Mouse (Mus musculus): ENCODE data around the gene Clcn7. TPM values are rescaled to one million over a fixed set of nuclear protein-coding genes. Genes with fewer than 3 reads are reported as not detected.

The Clcn7 gene
- polyA plus RNA-seq, 1 experiment from 2014 or later = 34.3 TPM

- no peak for ATAC-seq
- no peak overlapping the region for H3K9ac ChIP-seq (replicated peaks; ENCODE audit: low read depth, low read length)
- no peak overlapping the region for H3K27ac ChIP-seq (ENCODE audit: low read length)
- H3K4me3 ChIP-seq (replicated peaks; ENCODE audit: low read length) = no peak overlapping the region
- H3K9me3 ChIP-seq (ENCODE audit: control insufficient read depth, low read length) = no peaks in the 10 kb centered on the region
- H3K36me3 ChIP-seq (ENCODE audit: control insufficient read depth, insufficient read depth) = peaks cover 24% of the 10 kb centered on the region
- no peaks in the 10 kb centered on the region for H3K27me3 ChIP-seq (replicated peaks; ENCODE audit: control insufficient read depth, insufficient read depth, low read length)
- no peak overlapping the region for H3K4me2 ChIP-seq (ENCODE audit: low read length)
- peaks cover 8% of the 10 kb centered on the region; the same call in 1 of the 2 replicates for H3K4me1 ChIP-seq (replicated peaks; ENCODE audit: control insufficient read depth, insufficient read depth, low read length)
- WGBS = 90% methylated on average over 7 of the region's 16 CpGs
These were observed 25.4 kb upstream of the Clcn7 start for GRCm38 (mm10) chr17:25107786-25108185.

DNA sequence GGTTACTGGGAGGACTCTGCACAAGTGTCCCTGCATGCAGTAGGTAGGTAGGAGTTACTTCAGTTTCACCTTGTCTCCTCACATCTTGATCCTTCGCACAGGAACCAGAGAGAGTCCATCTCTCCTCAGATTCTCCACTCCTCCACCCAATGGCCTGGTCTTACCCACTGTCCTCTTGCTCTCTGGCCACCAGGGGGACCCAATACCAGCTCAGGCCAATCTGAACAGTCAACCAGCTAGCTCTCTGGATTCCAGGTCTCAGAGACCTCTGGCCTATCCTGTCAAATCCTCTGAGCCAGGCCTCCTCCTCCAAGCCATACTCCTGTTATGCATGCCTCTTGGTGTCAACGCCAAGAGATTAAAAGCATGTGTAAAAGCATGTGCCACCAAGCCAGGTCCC is 23.6 kb upstream of the Clcn7 start:
- no peak overlapping the region for H3K27ac ChIP-seq (ENCODE audit: low read length)
- H3K4me3 ChIP-seq (replicated peaks; ENCODE audit: low read length) = no peak overlapping the region
- no peaks in the 10 kb centered on the region for H3K9me3 ChIP-seq (ENCODE audit: control insufficient read depth, low read length)
- peaks cover 11% of the 10 kb centered on the region for H3K36me3 ChIP-seq (ENCODE audit: control insufficient read depth, insufficient read depth)
- H3K27me3 ChIP-seq (replicated peaks; ENCODE audit: control insufficient read depth, insufficient read depth, low read length) = no peaks in the 10 kb centered on the region
- peaks cover 11% of the 10 kb centered on the region for H3K4me1 ChIP-seq (replicated peaks; ENCODE audit: control insufficient read depth, insufficient read depth, low read length)
- ATAC-seq = no peak
- H3K9ac ChIP-seq (replicated peaks; ENCODE audit: low read depth, low read length) = no peak overlapping the region
- H3K4me2 ChIP-seq (ENCODE audit: low read length) = no peak overlapping the region
- 81% methylated on average over 2 of the region's 2 CpGs for WGBS

- Histone ChIP-seq H3K4me2 (ENCODE audit: low read length) (no peak overlapping the region), H3K9me3 (ENCODE audit: control insufficient read depth, low read length) (no peaks in the 10 kb centered on the region), H3K9ac (replicated peaks; ENCODE audit: low read depth, low read length) (no peak overlapping the region), H3K36me3 (ENCODE audit: control insufficient read depth, insufficient read depth) (peaks cover 7% of the 10 kb centered on the region; the same call in 1 of the 2 replicates), H3K27ac (ENCODE audit: low read length) (no peak overlapping the region), H3K4me3 (replicated peaks; ENCODE audit: low read length) (no peak overlapping the region), H3K4me1 (replicated peaks; ENCODE audit: control insufficient read depth, insufficient read depth, low read length) (peaks cover 17% of the 10 kb centered on the region), H3K27me3 (replicated peaks; ENCODE audit: control insufficient read depth, insufficient read depth, low read length) (no peaks in the 10 kb centered on the region)
- no peak for ATAC-seq
- 94% methylated on average over 5 of the region's 6 CpGs for WGBS
These were observed 22.6 kb upstream of the Clcn7 start for GRCm38 (mm10) chr17:25110590-25110989.

GRCm38 (mm10) chr17:25111220-25111619 is 22.0 kb upstream of the Clcn7 start:
- Histone ChIP-seq H3K4me2 (ENCODE audit: low read length) (no peak overlapping the region), H3K9me3 (ENCODE audit: control insufficient read depth, low read length) (no peaks in the 10 kb centered on the region), H3K27me3 (replicated peaks; ENCODE audit: control insufficient read depth, insufficient read depth, low read length) (no peaks in the 10 kb centered on the region), H3K4me1 (replicated peaks; ENCODE audit: control insufficient read depth, insufficient read depth, low read length) (peaks cover 19% of the 10 kb centered on the region), H3K9ac (replicated peaks; ENCODE audit: low read depth, low read length) (no peak overlapping the region), H3K4me3 (replicated peaks; ENCODE audit: low read length) (no peak overlapping the region), H3K27ac (ENCODE audit: low read length) (peak overlapping the region; percentile 50; the same call in 1 of the 2 replicates), H3K36me3 (ENCODE audit: control insufficient read depth, insufficient read depth) (peaks cover 5% of the 10 kb centered on the region; the same call in 1 of the 2 replicates)
- no peak for ATAC-seq
- WGBS = 91% methylated on average over 5 of the region's 5 CpGs

DNA sequence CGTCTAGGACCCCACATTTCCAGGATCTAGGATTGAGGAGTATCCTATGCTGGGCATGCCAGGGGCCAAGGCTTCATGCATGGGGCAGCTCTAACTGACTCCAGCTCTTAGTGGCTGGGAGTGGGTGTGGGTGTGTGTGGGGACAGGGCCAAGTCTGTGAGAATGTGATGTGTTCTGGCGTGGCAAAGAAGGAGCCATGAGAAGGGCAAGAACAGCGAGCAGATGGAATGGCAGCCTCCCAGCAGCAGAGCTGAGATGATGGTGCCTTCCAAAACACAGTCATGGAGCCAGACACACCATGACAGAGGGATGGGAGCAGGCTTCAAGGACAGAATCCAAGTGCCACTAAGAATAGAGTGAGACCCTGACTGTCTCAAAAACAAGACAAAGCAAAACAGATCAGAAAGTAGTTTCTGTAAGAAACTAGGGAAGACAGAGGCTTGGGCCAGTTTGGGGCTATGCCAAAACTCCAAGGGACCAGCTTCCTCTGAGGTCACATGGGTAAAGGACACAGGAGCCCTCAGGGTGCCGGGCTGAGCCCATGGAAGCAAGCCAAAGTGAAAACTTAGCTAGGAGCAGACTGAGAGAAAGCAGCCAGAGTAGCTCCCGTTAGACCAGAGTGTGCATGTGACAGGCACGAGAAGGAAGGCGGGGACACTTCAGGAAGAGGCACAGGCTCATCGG is 21.3 kb upstream of the Clcn7 start:
- Histone ChIP-seq H3K9me3 (ENCODE audit: control insufficient read depth, low read length) (no peaks in the 10 kb centered on the region), H3K4me2 (ENCODE audit: low read length) (peak overlapping the region; percentile 0; the same call in 1 of the 2 replicates), H3K36me3 (ENCODE audit: control insufficient read depth, insufficient read depth) (peaks cover 3% of the 10 kb centered on the region; the same call in 1 of the 2 replicates), H3K27ac (ENCODE audit: low read length) (peak overlapping the region; percentile 83), H3K4me1 (replicated peaks; ENCODE audit: control insufficient read depth, insufficient read depth, low read length) (peaks cover 22% of the 10 kb centered on the region), H3K4me3 (replicated peaks; ENCODE audit: low read length) (no peak overlapping the region), H3K27me3 (replicated peaks; ENCODE audit: control insufficient read depth, insufficient read depth, low read length) (no peaks in the 10 kb centered on the region), H3K9ac (replicated peaks; ENCODE audit: low read depth, low read length) (no peak overlapping the region)
- peak; percentile 56 for ATAC-seq
- WGBS = 69% methylated on average over 8 of the region's 8 CpGs

GRCm38 (mm10) chr17:25112423-25112810 is 20.8 kb upstream of the Clcn7 start:
- H3K4me3 ChIP-seq (replicated peaks; ENCODE audit: low read length) = no peak overlapping the region
- H3K27ac ChIP-seq (ENCODE audit: low read length) = peak overlapping the region; percentile 83
- peaks cover 22% of the 10 kb centered on the region for H3K4me1 ChIP-seq (replicated peaks; ENCODE audit: control insufficient read depth, insufficient read depth, low read length)
- ATAC-seq = no peak
- no peak overlapping the region for H3K9ac ChIP-seq (replicated peaks; ENCODE audit: low read depth, low read length)
- 74% methylated on average over 3 of the region's 3 CpGs for WGBS
- no peaks in the 10 kb centered on the region for H3K27me3 ChIP-seq (replicated peaks; ENCODE audit: control insufficient read depth, insufficient read depth, low read length)
- peaks cover 3% of the 10 kb centered on the region; the same call in 1 of the 2 replicates for H3K36me3 ChIP-seq (ENCODE audit: control insufficient read depth, insufficient read depth)
- H3K4me2 ChIP-seq (ENCODE audit: low read length) = peak overlapping the region; percentile 0; the same call in 1 of the 2 replicates
- no peaks in the 10 kb centered on the region for H3K9me3 ChIP-seq (ENCODE audit: control insufficient read depth, low read length)

DNA sequence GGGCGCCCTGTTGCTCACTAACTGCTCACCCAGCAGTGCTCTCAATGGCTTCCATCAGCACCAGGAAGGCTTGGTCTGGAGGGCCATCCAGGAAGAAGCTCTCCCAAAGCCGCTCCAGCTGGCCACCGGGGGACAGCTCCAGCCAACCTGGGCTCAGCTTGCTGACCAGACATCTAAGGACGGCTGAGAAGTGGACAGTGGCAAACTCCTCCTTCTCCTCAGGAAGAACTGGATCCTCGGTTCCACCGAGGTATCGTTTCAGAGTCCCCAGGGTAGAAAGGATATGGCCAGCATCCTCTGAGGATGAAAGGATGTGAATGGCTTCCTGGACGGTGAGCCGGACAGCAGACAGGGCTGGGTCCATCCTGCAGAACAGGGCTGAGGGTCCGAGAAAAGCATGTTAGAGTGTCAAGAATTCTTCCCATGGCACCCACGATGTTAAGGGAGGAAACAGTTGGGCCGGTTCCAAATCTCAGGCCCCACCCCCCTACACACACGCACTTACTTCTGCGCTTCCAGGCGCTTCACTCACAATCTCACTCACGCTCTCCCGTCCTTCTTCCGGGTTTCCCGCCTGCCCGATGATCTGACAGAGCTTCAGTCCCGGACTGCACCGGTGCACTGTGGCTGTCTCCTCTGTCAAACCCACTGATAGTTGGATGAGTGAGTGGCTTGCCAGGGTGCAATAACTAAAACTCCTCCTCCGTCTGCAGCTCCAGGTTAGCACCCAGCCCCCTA is 18.1 kb upstream of the Clcn7 start:
- H3K27ac ChIP-seq (ENCODE audit: low read length) = peak overlapping the region; percentile 86
- no peaks in the 10 kb centered on the region for H3K36me3 ChIP-seq (ENCODE audit: control insufficient read depth, insufficient read depth)
- H3K4me1 ChIP-seq (replicated peaks; ENCODE audit: control insufficient read depth, insufficient read depth, low read length) = peaks cover 22% of the 10 kb centered on the region
- 12% methylated on average over 23 of the region's 23 CpGs for WGBS
- H3K9ac ChIP-seq (replicated peaks; ENCODE audit: low read depth, low read length) = peak overlapping the region; percentile 80
- no peaks in the 10 kb centered on the region for H3K9me3 ChIP-seq (ENCODE audit: control insufficient read depth, low read length)
- ATAC-seq = peak; percentile 24
- peak overlapping the region; percentile 99 for H3K4me2 ChIP-seq (ENCODE audit: low read length)
- peak overlapping the region; percentile 78 for H3K4me3 ChIP-seq (replicated peaks; ENCODE audit: low read length)
- H3K27me3 ChIP-seq (replicated peaks; ENCODE audit: control insufficient read depth, insufficient read depth, low read length) = no peaks in the 10 kb centered on the region

GRCm38 (mm10) chr17:25115664-25116432 is 17.3 kb upstream of the Clcn7 start, which contains the start of gene Telo2:
TSS of gene Telo2 (minus strand) at chr17:25115967.
- Histone ChIP-seq H3K27me3 (replicated peaks; ENCODE audit: control insufficient read depth, insufficient read depth, low read length) (no peaks in the 10 kb centered on the region), H3K4me2 (ENCODE audit: low read length) (peak within 1 kb of the TSS; percentile 99), H3K27ac (ENCODE audit: low read length) (peak within 1 kb of the TSS; percentile 86), H3K9ac (replicated peaks; ENCODE audit: low read depth, low read length) (peak within 1 kb of the TSS; percentile 80), H3K4me1 (replicated peaks; ENCODE audit: control insufficient read depth, insufficient read depth, low read length) (peaks cover 22% of the 10 kb centered on the region), H3K4me3 (replicated peaks; ENCODE audit: low read length) (peak within 1 kb of the TSS; percentile 78), H3K9me3 (ENCODE audit: control insufficient read depth, low read length) (no peaks in the 10 kb centered on the region), H3K36me3 (ENCODE audit: control insufficient read depth, insufficient read depth) (no peaks in the 10 kb centered on the region)
- ATAC-seq = peak; percentile 87
- 5% methylated on average over 40 of the region's 40 CpGs for WGBS

- H3K9me3 ChIP-seq (ENCODE audit: control insufficient read depth, low read length) = no peaks in the 10 kb centered on the region
- ATAC-seq = no peak
- 39% methylated on average over 4 of the region's 4 CpGs for WGBS
- peaks cover 19% of the 10 kb centered on the region for H3K4me1 ChIP-seq (replicated peaks; ENCODE audit: control insufficient read depth, insufficient read depth, low read length)
- no peak overlapping the region for H3K4me2 ChIP-seq (ENCODE audit: low read length)
- H3K4me3 ChIP-seq (replicated peaks; ENCODE audit: low read length) = no peak overlapping the region
- no peaks in the 10 kb centered on the region for H3K27me3 ChIP-seq (replicated peaks; ENCODE audit: control insufficient read depth, insufficient read depth, low read length)
- no peaks in the 10 kb centered on the region for H3K36me3 ChIP-seq (ENCODE audit: control insufficient read depth, insufficient read depth)
- H3K9ac ChIP-seq (replicated peaks; ENCODE audit: low read depth, low read length) = no peak overlapping the region
- H3K27ac ChIP-seq (ENCODE audit: low read length) = no peak overlapping the region
These were observed 15.9 kb upstream of the Clcn7 start for GRCm38 (mm10) chr17:25117263-25117662.
